Mouse (Mus musculus): ENCODE results near the gene Sobp. TPM values are rescaled to one million over a fixed set of nuclear protein-coding genes. Genes with fewer than 3 reads are reported as not detected.

Gene Sobp
- polyA plus RNA-seq, 1 experiment, result 0.30 TPM

- 18% methylated on average over 8 of the region's 8 CpGs for WGBS
- no peak for DNase-seq
- no peaks in the 10 kb centered on the region; the same call in 1 of the 2 replicates for H3K27me3 ChIP-seq (replicated peaks; ENCODE audit: control insufficient read depth, insufficient read depth, low read length)
- no peak overlapping the region for H3K27ac ChIP-seq (ENCODE audit: insufficient read depth, low read depth, low read length)
- no peaks in the 10 kb centered on the region for H3K4me1 ChIP-seq (ENCODE audit: control insufficient read depth, insufficient read depth, low read length)
- no peak overlapping the region for H3K4me3 ChIP-seq (ENCODE audit: insufficient read depth, low read depth, low read length)
- no peak for TF ChIP-seq POLR2A (IDR thresholded peaks at IDR 0.05; ENCODE audit: low read depth, low read length)
- no peak for TF ChIP-seq CTCF (conservative IDR thresholded peaks at IDR 0.05; ENCODE audit: insufficient read depth, insufficient read length, low read depth, low read length)
- H3K36me3 ChIP-seq (ENCODE audit: control insufficient read depth, insufficient read depth, low read length), result no peaks in the 10 kb centered on the region
Measured at GRCm38 (mm10) chr10:43172554-43172953, 1.8 kb downstream of the Sobp start.

- no peak for DNase-seq
- no peaks in the 10 kb centered on the region; the same call in 1 of the 2 replicates for H3K27me3 ChIP-seq (replicated peaks; ENCODE audit: control insufficient read depth, insufficient read depth, low read length)
- no peaks in the 10 kb centered on the region for H3K36me3 ChIP-seq (ENCODE audit: control insufficient read depth, insufficient read depth, low read length)
- 25% methylated on average over 7 of the region's 7 CpGs for WGBS
- no peak overlapping the region for H3K27ac ChIP-seq (ENCODE audit: insufficient read depth, low read depth, low read length)
- no peaks in the 10 kb centered on the region for H3K4me1 ChIP-seq (ENCODE audit: control insufficient read depth, insufficient read depth, low read length)
- no peak overlapping the region for H3K4me3 ChIP-seq (ENCODE audit: insufficient read depth, low read depth, low read length)
- TF ChIP-seq POLR2A (IDR thresholded peaks at IDR 0.05; ENCODE audit: low read depth, low read length), result no peak
- no peak for TF ChIP-seq CTCF (conservative IDR thresholded peaks at IDR 0.05; ENCODE audit: insufficient read depth, insufficient read length, low read depth, low read length)
Measured at GRCm38 (mm10) chr10:43172066-43172465, 2.3 kb downstream of the Sobp start.

- WGBS, result 44% methylated on average over 8 of the region's 8 CpGs
- H3K27me3 ChIP-seq (replicated peaks; ENCODE audit: control insufficient read depth, insufficient read depth, low read length), result no peaks in the 10 kb centered on the region; the same call in 1 of the 2 replicates
- DNase-seq, result no peak
- no peaks in the 10 kb centered on the region for H3K4me1 ChIP-seq (ENCODE audit: control insufficient read depth, insufficient read depth, low read length)
- no peak for TF ChIP-seq POLR2A (IDR thresholded peaks at IDR 0.05; ENCODE audit: low read depth, low read length)
- TF ChIP-seq CTCF (conservative IDR thresholded peaks at IDR 0.05; ENCODE audit: insufficient read depth, insufficient read length, low read depth, low read length), result no peak
- no peaks in the 10 kb centered on the region for H3K36me3 ChIP-seq (ENCODE audit: control insufficient read depth, insufficient read depth, low read length)
- H3K27ac ChIP-seq (ENCODE audit: insufficient read depth, low read depth, low read length), result no peak overlapping the region
- no peak overlapping the region for H3K4me3 ChIP-seq (ENCODE audit: insufficient read depth, low read depth, low read length)
Measured at GRCm38 (mm10) chr10:43171106-43171505, 3.2 kb downstream of the Sobp start.

GRCm38 (mm10) chr10:43168847-43169246 lies 5.5 kb downstream of the Sobp start:
- no peaks in the 10 kb centered on the region for H3K4me1 ChIP-seq (ENCODE audit: control insufficient read depth, insufficient read depth, low read length)
- no peak overlapping the region for H3K27ac ChIP-seq (ENCODE audit: insufficient read depth, low read depth, low read length)
- no peaks in the 10 kb centered on the region for H3K27me3 ChIP-seq (replicated peaks; ENCODE audit: control insufficient read depth, insufficient read depth, low read length)
- TF ChIP-seq CTCF (conservative IDR thresholded peaks at IDR 0.05; ENCODE audit: insufficient read depth, insufficient read length, low read depth, low read length) (no peak), POLR2A (IDR thresholded peaks at IDR 0.05; ENCODE audit: low read depth, low read length) (no peak)
- WGBS, result 74% methylated on average over 7 of the region's 7 CpGs
- no peak for DNase-seq
- no peak overlapping the region for H3K4me3 ChIP-seq (ENCODE audit: insufficient read depth, low read depth, low read length)
- no peaks in the 10 kb centered on the region for H3K36me3 ChIP-seq (ENCODE audit: control insufficient read depth, insufficient read depth, low read length)

- H3K36me3 ChIP-seq (ENCODE audit: control insufficient read depth, insufficient read depth, low read length), result no peaks in the 10 kb centered on the region
- 95% methylated on average over 3 of the region's 3 CpGs for WGBS
- no peak for DNase-seq
- TF ChIP-seq POLR2A (IDR thresholded peaks at IDR 0.05; ENCODE audit: low read depth, low read length), result no peak
- TF ChIP-seq CTCF (conservative IDR thresholded peaks at IDR 0.05; ENCODE audit: insufficient read depth, insufficient read length, low read depth, low read length), result no peak
- no peaks in the 10 kb centered on the region for H3K4me1 ChIP-seq (ENCODE audit: control insufficient read depth, insufficient read depth, low read length)
- no peak overlapping the region for H3K27ac ChIP-seq (ENCODE audit: insufficient read depth, low read depth, low read length)
- no peaks in the 10 kb centered on the region for H3K27me3 ChIP-seq (replicated peaks; ENCODE audit: control insufficient read depth, insufficient read depth, low read length)
- no peak overlapping the region for H3K4me3 ChIP-seq (ENCODE audit: insufficient read depth, low read depth, low read length)
Measured at GRCm38 (mm10) chr10:43166817-43167216, 7.5 kb downstream of the Sobp start.

- no peak for DNase-seq
- H3K4me3 ChIP-seq (ENCODE audit: insufficient read depth, low read depth, low read length), result no peak overlapping the region
- no peaks in the 10 kb centered on the region for H3K36me3 ChIP-seq (ENCODE audit: control insufficient read depth, insufficient read depth, low read length)
- H3K27me3 ChIP-seq (replicated peaks; ENCODE audit: control insufficient read depth, insufficient read depth, low read length), result no peaks in the 10 kb centered on the region
- H3K27ac ChIP-seq (ENCODE audit: insufficient read depth, low read depth, low read length), result no peak overlapping the region
- WGBS, result 90% methylated on average over 1 of the region's 1 CpGs
- no peak for TF ChIP-seq POLR2A (IDR thresholded peaks at IDR 0.05; ENCODE audit: low read depth, low read length)
- TF ChIP-seq CTCF (conservative IDR thresholded peaks at IDR 0.05; ENCODE audit: insufficient read depth, insufficient read length, low read depth, low read length), result no peak
- H3K4me1 ChIP-seq (ENCODE audit: control insufficient read depth, insufficient read depth, low read length), result no peaks in the 10 kb centered on the region
Measured at GRCm38 (mm10) chr10:43166146-43166545, 8.2 kb downstream of the Sobp start.

GRCm38 (mm10) chr10:43164406-43164805 lies 9.9 kb downstream of the Sobp start:
- TF ChIP-seq CTCF (conservative IDR thresholded peaks at IDR 0.05; ENCODE audit: insufficient read depth, insufficient read length, low read depth, low read length) (no peak), POLR2A (IDR thresholded peaks at IDR 0.05; ENCODE audit: low read depth, low read length) (no peak)
- WGBS, result 93% methylated on average over 2 of the region's 2 CpGs
- no peak for DNase-seq
- Histone ChIP-seq H3K4me1 (ENCODE audit: control insufficient read depth, insufficient read depth, low read length) (no peaks in the 10 kb centered on the region), H3K27ac (ENCODE audit: insufficient read depth, low read depth, low read length) (no peak overlapping the region), H3K27me3 (replicated peaks; ENCODE audit: control insufficient read depth, insufficient read depth, low read length) (no peaks in the 10 kb centered on the region), H3K36me3 (ENCODE audit: control insufficient read depth, insufficient read depth, low read length) (no peaks in the 10 kb centered on the region), H3K4me3 (ENCODE audit: insufficient read depth, low read depth, low read length) (no peak overlapping the region)

Data from kidney, adult 2 months (tissue).